Mouse (Mus musculus) testis, adult 2 months (tissue): ENCODE data around the gene Vmn2r56.

ENCODE experiments used
- CTCF ChIP-seq: fragments of 200-500 bp; IDR thresholded peaks from 2 replicates; pipeline ENCODE4 v1.5.1; 2012; ENCODE audit warnings: low read depth, mild to moderate bottlenecking, inconsistent platforms, low read length, moderate library complexity; ENCODE audit not compliant: control insufficient read depth, insufficient read depth, insufficient replicate concordance
- POLR2A ChIP-seq: fragments of 200-500 bp; IDR thresholded peaks from 2 replicates; pipeline ENCODE4 v1.6.1; 2012; ENCODE audit warnings: low read depth, mild to moderate bottlenecking, inconsistent platforms, low read length, moderate library complexity; ENCODE audit not compliant: control insufficient read depth

DNA sequence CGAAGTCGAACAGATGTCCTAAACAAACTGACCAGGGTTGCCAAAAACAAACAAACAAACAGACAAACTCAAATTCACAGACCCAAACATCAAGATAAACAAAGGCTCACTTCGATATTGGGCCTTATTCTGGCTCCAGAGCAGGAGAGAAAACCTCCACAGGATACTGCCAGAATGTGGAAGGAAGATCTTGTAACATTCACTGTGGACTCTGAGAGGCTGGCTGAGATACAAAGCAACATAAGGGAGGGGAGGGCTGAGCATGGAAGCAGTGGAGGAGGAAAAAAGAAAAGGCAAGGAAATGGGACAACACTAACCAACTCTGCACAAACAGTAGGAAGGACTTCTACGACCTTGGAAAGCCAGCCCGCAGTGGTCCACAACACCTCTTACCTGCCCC is 44.3 kb upstream of the Vmn2r56 start:
- TF ChIP-seq POLR2A = no peak
- no peak for TF ChIP-seq CTCF
